ENCODE assay signal across 13 mouse cellular contexts in the genomic region with DNA sequence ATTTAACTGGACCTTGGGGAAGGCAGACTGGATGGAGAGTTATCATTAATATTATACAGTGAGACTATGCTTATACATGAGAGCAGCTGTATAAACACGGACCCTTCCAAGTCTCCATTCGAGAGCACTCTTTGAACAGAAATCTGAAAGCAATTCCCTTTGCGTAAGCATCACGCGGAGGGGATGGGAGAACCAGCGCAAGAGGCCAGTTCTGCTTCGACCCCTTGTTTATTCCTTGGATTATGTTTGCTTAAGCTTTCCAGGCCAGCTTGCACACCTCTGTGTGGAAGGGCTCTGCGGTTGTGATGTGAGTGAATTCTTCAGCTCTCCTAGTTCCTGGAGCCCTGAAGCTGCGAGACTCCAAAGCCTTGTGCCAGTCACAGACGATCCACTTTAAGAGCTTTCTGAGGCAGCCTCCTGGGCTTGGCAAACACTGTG.
DNase-seq lines count a peak whose midpoint lies in the region; ATAC-seq and TF ChIP-seq lines count a peak whose summit lies in the region.
"Had no signal": no experiment of that assay in that cellular context is flagged by ENCODE, and none has a peak within 500 bp of the region (broad histone marks: within the 10 kb centered on the region; RNA-seq: fewer than 3 reads in every experiment).

No protein-coding gene starts in this region.

- WGBS in kidney, embryonic 16.5 days: 63% methylated on average over 10 of the region's 10 CpGs

- H3K9ac ChIP-seq in kidney, embryonic 16.5 days (replicated peaks; ENCODE audit: low read length): no peak overlapping the region

- no peak for TF ChIP-seq CTCF in embryonic fibroblast, embryonic 13.5 days (IDR thresholded peaks at IDR 0.05; ENCODE audit: borderline replicate concordance, insufficient read depth, low read length)

- H3K4me1 ChIP-seq in kidney, embryonic 16.5 days (ENCODE audit: insufficient read depth, low read length): no peaks in the 10 kb centered on the region
- no peaks in the 10 kb centered on the region for H3K4me1 ChIP-seq in embryonic fibroblast, embryonic 13.5 days (ENCODE audit: control insufficient read depth, insufficient read depth, low read length)

- no peak overlapping the region for H3K4me2 ChIP-seq in kidney, embryonic 16.5 days (replicated peaks; ENCODE audit: low read depth, low read length)

- no peaks in the 10 kb centered on the region for H3K27me3 ChIP-seq in kidney, embryonic 16.5 days (ENCODE audit: insufficient read depth, low read length)

- peak; percentile 61; the same call in 1 of the 2 replicates for ATAC-seq in kidney, embryonic 16.5 days (ENCODE audit: low FRiP score, low TSS enrichment)
- ATAC-seq in megakaryocyte, adult 5-6 weeks (ENCODE audit: poor library complexity, severe bottlenecking): no peak

- H3K9me3 ChIP-seq in kidney, embryonic 16.5 days (ENCODE audit: low read length): no peaks in the 10 kb centered on the region

- 0 out of 2 replicates have a peak overlapping the region, but pooled peaks have one; percentile 14 for H3K27ac ChIP-seq in kidney, embryonic 16.5 days (ENCODE audit: low read length)
- H3K27ac ChIP-seq in embryonic fibroblast, embryonic 13.5 days (ENCODE audit: insufficient read depth, low read length): peak overlapping the region; percentile 16; the same call in 1 of the 2 replicates
- H3K27ac ChIP-seq: layer of hippocampus, adult 2 months had no signal

- H3K4me3 ChIP-seq in kidney, embryonic 16.5 days (ENCODE audit: low read length): no peak overlapping the region
- no peak overlapping the region for H3K4me3 ChIP-seq in embryonic fibroblast, embryonic 13.5 days (ENCODE audit: insufficient read depth, low read length)
- H3K4me3 ChIP-seq: layer of hippocampus, adult 2 months had no signal

- no peaks in the 10 kb centered on the region for H3K36me3 ChIP-seq in kidney, embryonic 16.5 days (ENCODE audit: insufficient read depth, low read length)

- no peak for TF ChIP-seq POLR2A in embryonic fibroblast, embryonic 13.5 days (IDR thresholded peaks at IDR 0.05; ENCODE audit: low read depth, low read length)

- DNase-seq in kidney, adult 11 months: no peak
- peak; percentile 51 to 58 for DNase-seq in kidney, postnatal 4 days
- peak; percentile 54 to 74 for DNase-seq in lung, postnatal 4 days
- DNase-seq in layer of hippocampus, adult 9-11 months: no peak
- DNase-seq: cerebellum, postnatal 10 days; gastrocnemius, postnatal 14 days; heart, postnatal 36 days; liver; right cerebral cortex, adult 18-20 months had no signal

Comparison
In these comparisons a context has a peak if more than half of its experiments do, and no peak if none do; other contexts are left out.
1. DNase-seq: peak in kidney, postnatal 4 days (2 of 2) and lung, postnatal 4 days (2 of 2); none in kidney, adult 11 months (single experiment) and layer of hippocampus, adult 9-11 months (single experiment).